In genomic region chr10:60351761-60352455, GRCm38 (mm10) we compare ENCODE assay signal across 8 mouse cellular contexts. TPM values are rescaled to one million over a fixed set of nuclear protein-coding genes. Genes with fewer than 3 reads are reported as not detected.
DNase-seq lines count a peak whose midpoint lies in the region; ATAC-seq lines count a peak whose summit lies in the region.

No protein-coding gene starts in this region.

- peak; percentile 80 for DNase-seq in urinary bladder, postnatal 14 days (ENCODE audit: low spot score)
- DNase-seq in urinary bladder, adult 2 months (ENCODE audit: low spot score): no peak
- peak; percentile 97 for DNase-seq in fibroblast of lung, adult 2 months (ENCODE audit: low read depth)
- DNase-seq in midbrain, embryonic 14.5 days: peak; percentile 29
- DNase-seq in right cerebral cortex, postnatal 14 days: no peak
- DNase-seq in frontal cortex, postnatal 14 days (ENCODE audit: low spot score in 2 of 2): no peak

- no peak overlapping the region for H3K4me3 ChIP-seq in limb, embryonic 12.5 days (replicated peaks)
- no peak overlapping the region for H3K4me3 ChIP-seq in midbrain, embryonic 14.5 days (replicated peaks; ENCODE audit: low read depth, low read length)

- H3K4me1 ChIP-seq in limb, embryonic 12.5 days (replicated peaks): peaks cover 56% of the 10 kb centered on the region
- H3K4me1 ChIP-seq in midbrain, embryonic 14.5 days (ENCODE audit: control insufficient read depth, insufficient read depth, low read length): peaks cover 8% of the 10 kb centered on the region; the same call in 1 of the 2 replicates

- H3K27me3 ChIP-seq in limb, embryonic 12.5 days: peaks cover 15% of the 10 kb centered on the region
- H3K27me3 ChIP-seq in midbrain, embryonic 14.5 days (ENCODE audit: control insufficient read depth, insufficient read depth, low read length): peaks cover 9% of the 10 kb centered on the region

- peak; percentile 17 to 30; a peak in 2 of 4 replicates for ATAC-seq in hematopoietic stem cell, adult 5-6 weeks (replicated peaks in 1 of 2; ENCODE audit: insufficient read depth in 1 of 2, low FRiP score in 2 of 2, low TSS enrichment in 1 of 2, low read depth in 1 of 2, poor library complexity in 2 of 2, severe bottlenecking in 2 of 2)
- peak; percentile 35; the same call in 1 of the 2 replicates for ATAC-seq in limb, embryonic 12.5 days (ENCODE audit: insufficient number of reproducible peaks, insufficient read depth, low FRiP score, low TSS enrichment, low read depth)
- peak; percentile 11; the same call in 1 of the 2 replicates for ATAC-seq in midbrain, embryonic 14.5 days (ENCODE audit: low FRiP score, low TSS enrichment)

- no peak overlapping the region for H3K4me2 ChIP-seq in limb, embryonic 12.5 days
- H3K4me2 ChIP-seq in midbrain, embryonic 14.5 days (ENCODE audit: low read length): no peak overlapping the region

- H3K36me3 ChIP-seq in limb, embryonic 12.5 days: no peaks in the 10 kb centered on the region
- no peaks in the 10 kb centered on the region for H3K36me3 ChIP-seq in midbrain, embryonic 14.5 days (ENCODE audit: control insufficient read depth, insufficient read depth, low read length)

- H3K27ac ChIP-seq in limb, embryonic 12.5 days: peak overlapping the region; percentile 86
- H3K27ac ChIP-seq in midbrain, embryonic 14.5 days (replicated peaks; ENCODE audit: low read depth, low read length): no peak overlapping the region

- H3K9ac ChIP-seq in limb, embryonic 12.5 days (replicated peaks): no peak overlapping the region
- H3K9ac ChIP-seq in midbrain, embryonic 14.5 days (replicated peaks; ENCODE audit: low read length): no peak overlapping the region

- 28% methylated on average over 7 of the region's 7 CpGs for WGBS in limb, embryonic 12.5 days
- 32% methylated on average over 7 of the region's 7 CpGs for WGBS in midbrain, embryonic 14.5 days

- no peaks in the 10 kb centered on the region for H3K9me3 ChIP-seq in limb, embryonic 12.5 days
- no peaks in the 10 kb centered on the region for H3K9me3 ChIP-seq in midbrain, embryonic 14.5 days (ENCODE audit: control insufficient read depth, low read length)

RNA-seq across cellular contexts. Expression of gene Vsir, which starts 5.3 kb away (rescaled TPM):
- 32.9 and 42.9 TPM in 2 replicates for polyA plus RNA-seq in urinary bladder, adult 2 months (2012; rRNA removed)
- 50.2 and 83.1 TPM in 2 replicates for total RNA-seq in hematopoietic stem cell, adult 5-6 weeks (2017)
- polyA plus RNA-seq in limb, embryonic 12.5 days (2016; fragmentation: Nextera tagmentation; extraction: Ambion mirVana): 1.7 and 1.8 TPM in 2 replicates
- 1.1 and 2.7 TPM in 2 replicates for polyA plus RNA-seq in midbrain, embryonic 14.5 days (2014; fragmentation: Nextera tagmentation; extraction: Ambion mirVana)

RNA-seq across cellular contexts. Expression of gene Gm17455, which starts 47.6 kb away (rescaled TPM):
- polyA plus RNA-seq in urinary bladder, adult 2 months (2012; rRNA removed): 0.47 and 0.66 TPM in 2 replicates
- total RNA-seq in hematopoietic stem cell, adult 5-6 weeks (2017): not detected in 2 replicates
- 1.6 and 1.8 TPM in 2 replicates for polyA plus RNA-seq in limb, embryonic 12.5 days (2016; fragmentation: Nextera tagmentation; extraction: Ambion mirVana)
- polyA plus RNA-seq in midbrain, embryonic 14.5 days (2014; fragmentation: Nextera tagmentation; extraction: Ambion mirVana): 7.6 and 9.8 TPM in 2 replicates

Comparison
In these comparisons a context has a peak if more than half of its experiments do, and no peak if none do; other contexts are left out.
1. DNase-seq: peak in urinary bladder, postnatal 14 days (single experiment), fibroblast of lung, adult 2 months (single experiment) and midbrain, embryonic 14.5 days (single experiment); none in urinary bladder, adult 2 months (single experiment), right cerebral cortex, postnatal 14 days (single experiment) and frontal cortex, postnatal 14 days (0 of 2).
2. Peak in every context shown above with its lines, with median percentiles within 50 percentile points of each other: ATAC-seq.